Mouse (Mus musculus): Measurements from ENCODE around the gene Olfr1420.

DNA sequence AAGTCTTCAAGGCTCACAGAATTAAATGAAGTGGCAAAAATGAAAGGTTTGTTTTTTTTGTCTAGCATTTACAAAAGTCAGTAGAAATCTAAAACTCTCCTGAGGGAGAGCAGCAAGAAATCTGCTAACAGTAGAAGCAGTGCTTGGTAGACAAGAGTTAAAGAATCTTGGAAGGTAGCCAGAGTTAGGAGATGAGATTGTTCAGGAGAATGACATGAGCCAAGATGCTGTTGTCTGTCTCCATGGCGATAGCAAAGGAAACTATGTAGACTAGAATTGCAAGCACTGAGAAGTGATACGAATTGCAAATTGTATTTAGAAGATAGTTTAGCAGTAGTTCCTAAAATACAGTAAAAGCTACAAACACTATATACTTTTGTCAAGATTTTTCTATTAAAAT, 29.4 kb downstream of the Olfr1420 start:
- no peak for TF ChIP-seq ZNF384 (IDR thresholded peaks at IDR 0.05; ENCODE audit: low read depth, low read length)
- no peak for TF ChIP-seq MAFK (IDR thresholded peaks at IDR 0.05; ENCODE audit: insufficient read depth, low read depth, low read length)
